Mouse (Mus musculus): Measurements from ENCODE around the gene Ephx1. TPM values are rescaled to one million over a fixed set of nuclear protein-coding genes. Genes with fewer than 3 reads are reported as not detected.
"Not testable (repeated sequence)": the region's sequence is repeated elsewhere in the genome, so short reads cannot be mapped to it uniquely, and the experiment has no call there.

The Ephx1 gene
- polyA plus RNA-seq, 1 experiment from 2014 or later = 3.6 TPM

DNA sequence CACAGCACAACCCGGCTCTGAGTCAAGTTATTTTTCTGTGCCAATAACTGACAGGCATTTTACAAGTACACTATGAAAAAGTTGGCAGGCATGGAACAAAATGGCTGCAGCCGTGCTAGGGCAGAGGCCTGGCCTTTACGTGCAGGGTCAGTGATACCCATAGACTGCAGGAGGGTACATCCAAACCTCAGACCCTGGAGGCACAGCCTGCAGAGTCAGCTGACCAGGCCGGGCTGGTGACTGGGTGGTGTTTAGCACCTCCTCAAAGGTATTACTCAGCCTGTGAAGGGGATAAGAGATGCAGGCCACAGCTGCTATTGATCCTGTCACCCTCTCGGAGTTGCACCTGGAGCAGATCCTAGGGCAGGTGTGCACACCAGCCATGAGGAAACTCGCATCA, 30.2 kb upstream of the Ephx1 start, which contains the start of gene 9130409I23Rik:
Gene 9130409I23Rik (plus strand): TSS at position 301 of the 400 bp plus-strand sequence.
- ATAC-seq (ENCODE audit: insufficient read depth) (no peak), DNase-seq (no peak)
- WGBS = 71% methylated on average over 6 of the region's 6 CpGs
- no peaks in the 10 kb centered on the region for H3K36me3 ChIP-seq (ENCODE audit: insufficient read depth)
- no peak within 1 kb of the TSS for H3K4me2 ChIP-seq
- H3K27ac ChIP-seq (ENCODE audit: low read depth) = no peak within 1 kb of the TSS
- H3K4me1 ChIP-seq (ENCODE audit: insufficient read depth) = no peaks in the 10 kb centered on the region
- TF ChIP-seq CTCF (IDR thresholded peaks at IDR 0.05; ENCODE audit: low read depth) = no peak
- no peaks in the 10 kb centered on the region for H3K27me3 ChIP-seq (ENCODE audit: insufficient read depth, low read length)
- H3K4me3 ChIP-seq (ENCODE audit: low read depth, low read length) = no peak within 1 kb of the TSS
- no peak within 1 kb of the TSS for H3K9ac ChIP-seq
- H3K9me3 ChIP-seq (ENCODE audit: low read depth, low read length) = no peaks in the 10 kb centered on the region

GRCm38 (mm10) chr1:181049328-181049842, 28.7 kb upstream of the Ephx1 start:
- Histone ChIP-seq H3K4me2 (no peak overlapping the region), H3K4me3 (ENCODE audit: low read depth, low read length) (no peak overlapping the region), H3K4me1 (ENCODE audit: insufficient read depth) (no peaks in the 10 kb centered on the region), H3K27me3 (ENCODE audit: insufficient read depth, low read length) (no peaks in the 10 kb centered on the region), H3K36me3 (ENCODE audit: insufficient read depth) (no peaks in the 10 kb centered on the region), H3K27ac (ENCODE audit: low read depth) (no peak overlapping the region), H3K9ac (no peak overlapping the region), H3K9me3 (ENCODE audit: low read depth, low read length) (no peaks in the 10 kb centered on the region)
- ATAC-seq (ENCODE audit: insufficient read depth) (no peak), DNase-seq (no peak)
- peak; percentile 27 for TF ChIP-seq CTCF (IDR thresholded peaks at IDR 0.05; ENCODE audit: low read depth)

GRCm38 (mm10) chr1:181047520-181047919, 26.8 kb upstream of the Ephx1 start:
- 44% methylated on average over 1 of the region's 1 CpGs for WGBS

GRCm38 (mm10) chr1:181039652-181040051, 18.9 kb upstream of the Ephx1 start:
- H3K27me3 ChIP-seq (ENCODE audit: insufficient read depth, low read length) = no peaks in the 10 kb centered on the region
- H3K27ac ChIP-seq (ENCODE audit: low read depth) = no peak overlapping the region
- no peak overlapping the region for H3K4me2 ChIP-seq
- no peak overlapping the region for H3K9ac ChIP-seq
- H3K36me3 ChIP-seq (ENCODE audit: insufficient read depth) = no peaks in the 10 kb centered on the region
- peak; percentile 79 for TF ChIP-seq CTCF (IDR thresholded peaks at IDR 0.05; ENCODE audit: low read depth)
- ATAC-seq (ENCODE audit: insufficient read depth) (no peak), DNase-seq (peak; percentile 77)
- H3K4me1 ChIP-seq (ENCODE audit: insufficient read depth) = no peaks in the 10 kb centered on the region
- no peak overlapping the region for H3K4me3 ChIP-seq (ENCODE audit: low read depth, low read length)
- 13% methylated on average over 4 of the region's 4 CpGs for WGBS
- no peaks in the 10 kb centered on the region for H3K9me3 ChIP-seq (ENCODE audit: low read depth, low read length)

More at GRCm38 (mm10) chr1:181047520-181047919, 26.8 kb upstream of the Ephx1 start:
- Histone ChIP-seq H3K36me3 (ENCODE audit: insufficient read depth) (no peaks in the 10 kb centered on the region), H3K27me3 (ENCODE audit: insufficient read depth, low read length) (no peaks in the 10 kb centered on the region), H3K4me1 (ENCODE audit: insufficient read depth) (no peaks in the 10 kb centered on the region), H3K27ac (ENCODE audit: low read depth) (no peak overlapping the region), H3K9me3 (ENCODE audit: low read depth, low read length) (no peaks in the 10 kb centered on the region), H3K9ac (no peak overlapping the region), H3K4me2 (no peak overlapping the region), H3K4me3 (ENCODE audit: low read depth, low read length) (no peak overlapping the region)
- no peak for ATAC-seq (ENCODE audit: insufficient read depth)
- TF ChIP-seq CTCF (IDR thresholded peaks at IDR 0.05; ENCODE audit: low read depth) = no peak
- DNase-seq = no peak

DNA sequence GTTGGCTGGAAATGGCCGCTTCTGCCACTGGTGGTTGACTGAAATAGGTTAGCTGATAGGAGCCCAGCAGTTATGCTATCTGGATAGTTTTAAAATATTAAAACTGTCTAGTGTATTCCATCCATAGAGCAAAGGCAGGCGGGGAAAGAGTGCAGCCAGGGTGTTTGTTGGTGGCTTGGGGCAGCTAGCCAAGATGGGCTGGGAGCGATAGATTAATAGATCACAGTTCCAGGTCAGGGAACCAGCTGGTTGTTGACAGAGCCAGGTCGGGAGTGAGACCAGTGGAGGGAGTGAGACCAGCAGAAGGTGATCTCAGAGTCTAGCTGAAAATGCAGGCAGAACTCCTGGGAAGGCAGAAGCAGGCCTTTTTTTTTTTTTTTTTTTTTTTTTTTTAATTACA, 16.9 kb upstream of the Ephx1 start:
- Histone ChIP-seq H3K4me2 (no peak overlapping the region), H3K4me3 (ENCODE audit: low read depth, low read length) (no peak overlapping the region), H3K36me3 (ENCODE audit: insufficient read depth) (no peaks in the 10 kb centered on the region), H3K27me3 (ENCODE audit: insufficient read depth, low read length) (no peaks in the 10 kb centered on the region), H3K9me3 (ENCODE audit: low read depth, low read length) (no peaks in the 10 kb centered on the region), H3K27ac (ENCODE audit: low read depth) (no peak overlapping the region), H3K9ac (no peak overlapping the region), H3K4me1 (ENCODE audit: insufficient read depth) (no peaks in the 10 kb centered on the region)
- ATAC-seq (ENCODE audit: insufficient read depth) = no peak
- no peak for TF ChIP-seq CTCF (IDR thresholded peaks at IDR 0.05; ENCODE audit: low read depth)
- WGBS = 55% methylated on average over 4 of the region's 4 CpGs
- no peak for DNase-seq

GRCm38 (mm10) chr1:181035015-181035778, 14.5 kb upstream of the Ephx1 start:
- H3K27me3 ChIP-seq (ENCODE audit: insufficient read depth, low read length); H3K9me3 ChIP-seq (ENCODE audit: low read depth, low read length); ATAC-seq (ENCODE audit: insufficient read depth); H3K27ac ChIP-seq (ENCODE audit: low read depth); H3K36me3 ChIP-seq (ENCODE audit: insufficient read depth); H3K4me2 ChIP-seq; H3K4me1 ChIP-seq (ENCODE audit: insufficient read depth); DNase-seq; H3K4me3 ChIP-seq (ENCODE audit: low read depth, low read length); H3K9ac ChIP-seq: not testable (repeated sequence)
- WGBS = 83% methylated on average over 5 of the region's 5 CpGs

- DNase-seq = peak; percentile 74
- H3K4me2 ChIP-seq = no peak overlapping the region
- no peak overlapping the region for H3K27ac ChIP-seq (ENCODE audit: low read depth)
- WGBS = 13% methylated on average over 1 of the region's 1 CpGs
- H3K4me1 ChIP-seq (ENCODE audit: insufficient read depth) = no peaks in the 10 kb centered on the region
- H3K36me3 ChIP-seq (ENCODE audit: insufficient read depth) = no peaks in the 10 kb centered on the region
- no peaks in the 10 kb centered on the region for H3K27me3 ChIP-seq (ENCODE audit: insufficient read depth, low read length)
- ATAC-seq (ENCODE audit: insufficient read depth) = no peak
- H3K9me3 ChIP-seq (ENCODE audit: low read depth, low read length) = no peaks in the 10 kb centered on the region
- peak; percentile 75 for TF ChIP-seq CTCF (IDR thresholded peaks at IDR 0.05; ENCODE audit: low read depth)
- H3K9ac ChIP-seq = no peak overlapping the region
- no peak overlapping the region for H3K4me3 ChIP-seq (ENCODE audit: low read depth, low read length)
Observed at GRCm38 (mm10) chr1:181022265-181022664, 1.6 kb upstream of the Ephx1 start.

Measured in lung, embryonic 14.5 days (tissue).